Mouse (Mus musculus): ENCODE measurements around the gene Bscl2.
"Not testable (repeated sequence)": the region's sequence is repeated elsewhere in the genome, so short reads cannot be mapped to it uniquely, and the experiment has no call there.

Bscl2 gene

DNA sequence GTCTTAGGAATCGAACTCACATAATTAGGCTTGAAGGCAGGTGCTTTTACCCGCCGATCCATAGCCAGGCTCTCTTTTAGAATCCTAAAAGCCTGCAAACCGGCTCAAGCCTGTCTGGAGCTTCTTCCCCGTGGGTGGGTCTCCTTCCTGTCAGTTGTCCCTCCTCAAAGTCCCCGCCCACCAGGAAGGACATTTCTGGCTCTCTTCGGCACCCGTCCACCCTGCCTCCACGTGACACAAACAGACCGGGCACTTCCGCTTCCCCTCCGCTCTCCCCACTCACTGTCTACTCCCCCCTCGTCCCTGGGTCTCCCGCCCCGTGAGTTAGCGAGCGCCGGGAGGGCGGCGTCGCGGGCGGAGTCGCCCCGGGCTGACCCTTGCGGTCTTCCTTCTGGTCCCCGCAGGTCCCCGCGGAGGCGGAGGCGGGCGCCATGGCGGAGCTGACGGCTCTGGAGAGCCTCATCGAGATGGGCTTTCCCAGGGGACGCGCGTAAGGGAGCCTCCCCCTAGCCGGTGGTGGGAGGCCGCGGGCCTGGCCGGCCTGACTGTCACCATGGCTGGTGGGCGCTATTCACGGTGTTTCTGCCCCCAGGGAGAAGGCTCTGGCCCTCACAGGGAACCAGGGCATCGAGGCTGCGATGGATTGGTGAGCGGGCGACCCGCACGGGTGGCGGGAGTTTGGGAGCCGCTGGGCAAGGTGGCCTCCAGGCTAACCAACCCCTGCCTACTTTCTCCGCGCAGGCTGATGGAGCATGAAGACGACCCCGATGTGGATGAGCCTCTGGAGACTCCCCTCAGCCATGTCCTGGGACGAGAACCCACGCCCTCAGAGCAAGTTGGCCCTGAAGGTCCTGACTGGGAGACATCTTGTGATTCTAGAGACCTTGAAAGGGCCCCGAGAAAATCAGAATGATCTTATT, 34.3 kb downstream of the Bscl2 start, which contains the start of gene Ubxn1:
Gene Ubxn1 (plus strand): TSS at position 230 of the 920 bp plus-strand sequence.
- DNase-seq (ENCODE audit: low spot score in 2 of 2): peak; percentile 95 to 98

DNA sequence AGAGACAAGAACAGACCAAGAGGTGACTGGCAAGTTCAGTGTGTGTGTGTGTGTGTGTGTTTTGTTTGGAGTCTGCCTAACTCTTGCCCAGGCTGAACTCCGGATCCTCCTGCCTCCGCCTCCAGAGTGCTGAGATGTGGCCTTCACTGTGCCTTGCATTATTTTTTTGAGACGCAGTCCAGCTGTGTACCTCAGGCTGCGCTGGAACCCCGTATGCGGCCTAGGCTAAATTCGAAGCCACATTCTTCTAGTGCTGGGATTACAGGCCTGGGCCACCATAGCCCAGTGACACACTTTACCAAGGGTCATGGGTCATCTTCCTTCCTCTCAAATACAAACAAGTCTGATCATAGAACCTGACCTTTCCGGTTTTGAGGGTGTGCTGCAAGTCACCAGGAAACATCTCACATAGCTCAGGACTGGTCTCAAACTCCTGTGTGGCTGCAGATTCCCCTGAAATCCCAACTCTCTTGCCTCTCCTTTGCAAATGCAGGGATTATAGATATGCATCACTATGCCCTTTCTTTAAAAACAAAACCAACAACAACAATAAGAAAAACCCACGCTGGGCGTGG, 35.1 kb downstream of the Bscl2 start:
- DNase-seq (ENCODE audit: low spot score in 2 of 2): no peak

DNA sequence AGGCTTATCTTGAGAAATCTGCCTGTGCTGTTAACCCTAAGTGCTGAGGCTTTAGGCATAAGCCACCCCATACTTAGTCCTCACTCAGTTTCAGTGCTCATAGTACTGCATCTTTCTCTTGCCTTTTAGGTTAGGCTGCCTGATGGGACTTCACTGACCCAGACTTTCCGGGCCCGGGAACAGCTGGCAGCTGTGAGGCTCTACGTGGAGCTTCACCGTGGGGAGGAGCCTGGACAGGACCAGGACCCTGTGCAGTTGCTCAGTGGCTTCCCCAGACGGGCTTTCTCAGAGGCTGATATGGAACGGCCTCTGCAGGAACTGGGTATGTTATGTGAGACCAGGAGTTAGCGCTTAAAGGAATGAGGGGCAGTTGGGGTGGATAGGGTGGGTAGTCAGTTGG, 37.8 kb downstream of the Bscl2 start:
- no peak for DNase-seq (ENCODE audit: low spot score in 2 of 2)

DNA sequence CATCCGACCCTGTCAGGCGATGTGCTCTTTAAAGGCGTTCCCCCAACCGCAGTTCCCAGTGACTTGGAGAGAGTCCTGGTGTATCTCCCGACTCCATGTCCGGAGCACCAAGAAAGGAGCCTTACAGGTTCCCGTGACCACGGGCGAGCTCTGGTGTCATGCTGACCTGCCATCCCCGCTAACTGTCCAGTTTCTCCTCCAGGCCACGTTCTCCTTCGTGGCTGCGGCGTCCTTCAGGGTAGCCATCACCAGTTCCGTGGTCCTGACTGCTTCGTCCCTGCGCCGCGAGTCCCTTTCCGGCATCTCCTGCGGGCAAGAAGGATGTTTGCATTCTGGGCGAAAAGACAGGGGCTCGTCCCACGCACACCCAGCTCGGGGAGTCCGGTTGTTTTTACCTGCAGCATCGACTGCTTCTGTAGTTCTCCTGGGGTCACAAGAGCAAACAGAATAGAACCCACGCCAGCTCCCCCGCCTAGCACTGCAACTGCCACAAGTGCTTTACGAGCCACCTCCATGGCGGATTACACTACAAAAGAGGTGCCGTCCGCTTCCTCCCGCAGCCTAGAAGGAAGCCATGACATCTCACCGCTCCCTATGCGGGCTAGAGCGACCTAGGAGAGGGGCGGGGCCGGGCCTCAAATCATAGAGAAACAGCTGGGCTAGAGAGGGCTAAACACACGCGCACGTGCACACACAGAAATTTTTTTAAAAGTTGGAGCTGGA, 43.2 kb downstream of the Bscl2 start, which contains the start of gene Uqcc3:
Gene Uqcc3 (minus strand): TSS at position 613 of the 723 bp plus-strand sequence.
- DNase-seq (ENCODE audit: low spot score in 2 of 2): peak; percentile 77 to 82

DNA sequence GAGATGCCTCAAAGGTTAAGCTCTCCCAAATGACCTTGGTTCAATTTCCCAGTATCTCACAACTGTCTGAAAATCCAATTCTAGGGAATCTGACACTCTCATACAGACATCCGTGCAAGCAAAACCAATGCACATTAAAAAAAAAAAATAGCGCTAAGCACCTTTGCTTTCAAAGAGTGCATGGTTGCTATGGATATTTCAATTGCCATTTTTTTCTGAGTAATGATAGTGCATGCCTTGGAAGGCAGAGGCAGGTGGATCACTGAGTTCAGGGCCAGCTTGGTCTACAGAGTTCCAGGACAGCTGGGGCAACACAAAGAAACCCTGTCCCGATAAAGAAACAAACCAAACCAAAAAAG, 43.7 kb downstream of the Bscl2 start:
- DNase-seq (ENCODE audit: low spot score in 2 of 2): no peak

DNA sequence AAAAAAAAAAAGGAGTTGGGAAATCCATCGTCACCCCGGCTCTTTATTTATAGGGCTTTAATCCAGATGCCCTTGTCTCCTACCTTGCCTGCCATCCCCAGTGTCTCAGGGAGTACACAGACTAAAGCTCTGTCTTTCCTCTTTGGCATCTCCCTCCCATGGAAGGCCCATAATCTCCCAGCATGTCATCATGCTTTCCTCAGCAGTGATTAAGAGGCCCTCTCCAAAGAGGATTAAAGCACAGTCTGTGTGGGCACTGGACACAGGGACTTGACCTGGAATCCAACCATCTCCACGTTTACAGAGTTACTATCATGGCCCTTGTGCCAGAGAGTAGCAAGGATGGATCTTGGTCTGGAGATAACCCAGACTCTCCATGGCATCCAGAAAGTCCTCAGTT, 46.3 kb downstream of the Bscl2 start, which contains the start of the genes Lbhd1 and Gm49403:
Gene Lbhd1 (plus strand): TSS at position 117 of the 400 bp plus-strand sequence.
Gene Gm49403 (plus strand): TSS at position 315 of the 400 bp plus-strand sequence.
- no peak for DNase-seq (ENCODE audit: low spot score in 2 of 2)

DNA sequence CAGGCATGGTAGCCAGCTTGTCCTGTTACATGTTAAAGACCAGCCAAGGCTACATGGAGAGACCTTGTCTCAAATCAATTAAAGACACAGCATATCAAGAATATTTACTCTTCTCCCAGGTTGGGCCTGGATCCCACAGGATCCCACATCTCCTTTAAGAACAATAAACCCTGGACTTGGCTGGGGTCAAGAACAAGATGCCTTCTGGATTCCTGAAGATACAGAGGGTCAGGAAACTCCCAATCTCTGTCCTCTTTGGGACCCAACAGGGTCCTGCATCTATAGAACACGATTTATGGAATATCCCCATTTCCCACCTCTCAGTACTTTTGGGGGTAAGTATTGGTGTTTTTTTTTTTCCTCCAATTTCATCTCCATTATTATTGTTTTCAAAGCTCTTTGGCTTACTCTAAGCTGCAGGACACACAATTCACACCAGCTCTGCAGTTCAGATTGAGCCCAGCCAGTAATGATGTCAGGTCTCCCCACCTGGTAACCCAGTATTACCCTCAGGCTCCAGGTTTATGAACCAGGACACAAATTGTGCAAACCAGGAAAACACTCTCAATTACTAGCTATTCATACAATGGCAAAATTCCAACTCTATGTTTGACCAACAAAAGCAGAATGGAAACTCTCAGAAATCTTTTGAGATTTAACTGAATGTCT, 49.8 kb downstream of the Bscl2 start:
- no peak for DNase-seq (ENCODE audit: low spot score in 2 of 2)

DNA sequence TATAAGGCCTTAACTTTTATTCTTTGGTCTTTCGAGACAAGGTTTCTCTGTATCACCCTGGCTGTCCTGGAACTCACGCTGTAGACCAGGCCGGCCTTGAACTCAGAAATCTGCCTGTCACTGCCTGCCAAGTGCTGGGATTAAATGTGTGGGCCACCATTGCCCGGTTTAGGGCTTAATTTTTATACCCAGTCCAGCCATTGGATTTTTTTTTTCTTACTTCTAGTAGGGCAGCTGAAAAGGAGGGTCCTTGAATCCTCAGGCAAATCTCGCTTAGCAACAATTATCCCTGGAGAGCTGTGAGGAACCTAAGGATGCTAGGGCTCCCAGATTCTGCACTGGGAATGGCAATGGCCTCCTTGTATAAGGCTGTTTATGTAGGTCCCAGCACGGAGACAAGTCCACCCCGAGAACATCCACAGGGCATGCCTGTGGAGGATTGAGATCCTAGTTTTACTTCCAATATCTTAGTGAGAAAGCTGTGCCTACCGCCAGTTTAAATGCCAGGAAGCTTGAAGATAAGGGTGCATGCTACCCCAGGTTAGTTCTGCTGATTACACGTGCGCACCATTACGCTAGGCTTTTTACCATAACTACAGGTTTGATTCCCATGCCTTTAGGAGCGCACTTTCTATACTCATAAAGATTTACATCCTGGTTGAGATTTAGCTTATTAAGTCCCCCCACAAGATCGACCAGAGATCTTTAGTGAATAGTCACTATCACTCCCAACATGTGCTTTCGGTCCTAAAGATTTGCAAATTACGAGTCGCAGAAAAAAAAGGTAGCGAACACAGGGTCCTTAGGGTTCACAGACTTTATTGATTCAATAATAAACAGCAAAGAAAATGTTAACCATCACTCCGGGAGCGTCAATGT, 50.6 kb downstream of the Bscl2 start:
- DNase-seq (ENCODE audit: low spot score in 2 of 2): no peak

DNA sequence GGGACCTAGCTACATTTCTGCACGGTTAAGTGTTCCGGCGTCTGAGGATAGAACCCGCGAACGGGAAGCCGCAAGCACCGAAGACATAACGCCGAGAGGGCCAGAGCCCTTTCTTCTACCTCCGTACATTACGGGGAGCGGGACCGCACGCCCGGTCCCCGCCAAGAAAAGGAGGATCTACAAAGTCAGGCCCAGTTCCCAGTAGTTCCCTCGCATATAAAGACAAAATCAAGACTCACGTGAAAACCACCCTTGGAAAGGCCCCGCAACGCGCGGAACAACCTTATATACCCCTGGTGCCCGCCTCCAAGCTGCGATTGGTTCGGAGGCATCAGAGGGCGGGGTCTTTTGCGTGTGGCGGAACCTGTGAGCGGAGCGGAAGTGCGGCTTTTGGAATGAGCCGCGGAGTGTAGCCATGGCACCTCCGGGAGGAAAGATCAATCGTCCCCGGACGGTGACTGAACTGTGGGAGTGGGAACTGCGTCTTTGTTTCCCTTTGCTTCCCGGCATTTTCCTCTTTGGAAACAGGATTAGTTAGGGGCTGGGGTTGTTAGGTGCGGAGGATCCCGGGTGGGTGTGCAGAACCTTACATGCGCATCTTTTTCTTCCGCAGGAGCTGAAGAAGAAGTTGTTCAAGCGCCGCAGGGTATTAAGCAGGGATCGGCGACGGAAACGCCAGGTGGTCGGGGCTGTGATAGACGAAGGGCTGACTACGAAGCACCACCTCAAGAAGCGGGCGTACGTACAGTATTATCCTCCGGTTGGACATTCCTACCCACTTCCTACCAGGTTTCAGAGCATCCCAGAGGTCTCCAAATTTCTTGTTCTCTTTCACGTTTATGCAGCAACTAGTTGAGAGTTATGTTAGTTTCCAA, 51.5 kb downstream of the Bscl2 start, which contains the start of the genes 1810009A15Rik and Gm49416:
Gene 1810009A15Rik (plus strand): TSS at position 343 of the 875 bp plus-strand sequence.
Gene Gm49416 (plus strand): TSS at position 416 of the 875 bp plus-strand sequence.
- peak; percentile 85 to 92 for DNase-seq (ENCODE audit: low spot score in 2 of 2)

DNA sequence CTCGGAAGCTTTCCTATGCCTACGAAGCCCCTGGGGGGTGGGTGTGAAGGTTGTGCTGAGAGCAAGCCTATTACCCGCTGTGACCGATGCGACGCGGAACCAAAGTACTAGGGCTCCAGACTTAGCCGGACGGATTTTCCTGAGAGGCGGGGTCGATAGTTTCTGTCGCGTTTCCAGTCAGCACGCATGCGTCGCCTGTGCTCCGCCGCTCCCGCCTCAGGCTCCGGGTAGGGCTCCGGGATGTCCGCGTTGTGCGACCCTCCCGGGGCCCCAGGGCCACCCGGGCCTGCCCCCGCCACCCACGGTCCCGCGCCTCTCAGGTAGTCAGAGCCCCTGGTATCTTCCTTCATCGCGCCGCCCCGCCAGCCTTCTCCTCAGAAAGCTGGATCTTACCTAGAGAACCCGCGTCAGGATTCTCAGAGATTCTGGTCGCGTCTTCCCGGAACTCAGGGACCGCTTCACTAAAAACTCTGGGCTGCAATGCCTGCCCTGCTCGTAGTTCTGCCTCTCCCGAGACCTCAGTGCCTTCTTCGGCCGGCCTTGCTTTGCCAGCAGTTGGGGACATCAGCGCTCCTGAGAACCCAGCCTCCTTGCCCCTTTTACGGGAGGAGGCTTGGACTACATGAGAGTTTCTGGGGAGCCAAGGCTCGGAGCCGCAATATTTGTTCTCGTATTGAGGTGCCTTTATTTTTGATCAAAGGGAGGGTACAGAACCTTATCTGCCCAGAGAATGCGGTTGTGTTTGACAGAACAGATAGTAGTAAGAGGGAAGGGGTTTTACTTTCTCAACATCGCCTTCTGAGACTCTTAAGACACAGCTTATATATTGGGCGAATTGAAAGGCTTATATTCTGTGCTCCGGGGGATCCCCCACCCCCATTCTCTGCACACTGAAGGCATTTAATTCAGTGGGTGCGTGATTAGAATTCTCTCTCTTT, 55.8 kb downstream of the Bscl2 start, which contains the start of gene Ints5:
Gene Ints5 (plus strand): TSS at position 177 of the 938 bp plus-strand sequence.
- DNase-seq (ENCODE audit: low spot score in 2 of 2): peak; percentile 63 to 83

DNA sequence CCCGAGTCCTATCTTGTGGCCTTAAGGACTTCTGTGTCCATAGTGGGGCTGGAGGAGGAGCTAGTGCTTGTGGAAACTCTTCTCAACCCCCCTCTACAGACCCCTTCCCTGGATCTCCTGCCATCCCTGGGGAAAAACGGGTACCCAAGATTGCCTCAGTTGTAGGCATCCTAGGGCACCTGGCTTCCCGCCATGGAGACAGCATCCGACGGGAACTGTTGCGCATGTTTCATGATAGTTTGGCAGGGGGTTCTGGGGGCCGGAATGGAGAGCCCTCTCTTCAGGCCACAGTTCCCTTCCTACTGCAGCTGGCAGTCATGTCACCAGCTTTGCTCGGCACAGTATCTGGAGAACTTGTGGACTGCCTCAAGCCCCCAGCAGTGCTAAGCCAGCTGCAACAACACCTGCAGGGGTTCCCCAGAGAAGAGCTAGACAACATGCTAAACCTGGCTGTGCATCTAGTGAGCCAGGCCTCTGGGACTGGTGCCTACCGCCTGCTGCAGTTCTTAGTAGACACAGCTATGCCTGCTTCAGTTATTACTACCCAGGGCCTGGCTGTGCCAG, 58.2 kb downstream of the Bscl2 start:
- DNase-seq (ENCODE audit: low spot score in 2 of 2): no peak

DNA sequence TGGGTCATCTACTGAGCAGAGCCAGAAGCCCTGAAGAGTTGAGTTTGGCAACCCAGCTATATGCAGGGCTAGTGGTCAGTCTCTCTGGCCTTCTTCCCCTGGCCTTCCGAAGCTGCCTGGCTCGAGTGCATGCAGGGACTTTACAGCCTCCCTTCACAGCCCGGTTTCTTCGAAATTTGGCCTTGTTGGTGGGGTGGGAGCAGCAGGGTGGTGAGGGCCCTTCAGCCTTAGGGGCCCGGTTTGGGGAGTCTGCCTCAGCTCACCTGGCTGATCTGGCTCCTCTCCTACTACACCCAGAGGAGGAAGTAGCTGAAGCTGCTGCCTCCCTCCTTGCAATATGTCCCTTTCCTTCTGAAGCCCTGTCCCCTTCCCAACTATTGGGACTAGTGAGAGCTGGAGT, 59.0 kb downstream of the Bscl2 start:
- DNase-seq (ENCODE audit: low spot score in 2 of 2): not testable (repeated sequence)

DNA sequence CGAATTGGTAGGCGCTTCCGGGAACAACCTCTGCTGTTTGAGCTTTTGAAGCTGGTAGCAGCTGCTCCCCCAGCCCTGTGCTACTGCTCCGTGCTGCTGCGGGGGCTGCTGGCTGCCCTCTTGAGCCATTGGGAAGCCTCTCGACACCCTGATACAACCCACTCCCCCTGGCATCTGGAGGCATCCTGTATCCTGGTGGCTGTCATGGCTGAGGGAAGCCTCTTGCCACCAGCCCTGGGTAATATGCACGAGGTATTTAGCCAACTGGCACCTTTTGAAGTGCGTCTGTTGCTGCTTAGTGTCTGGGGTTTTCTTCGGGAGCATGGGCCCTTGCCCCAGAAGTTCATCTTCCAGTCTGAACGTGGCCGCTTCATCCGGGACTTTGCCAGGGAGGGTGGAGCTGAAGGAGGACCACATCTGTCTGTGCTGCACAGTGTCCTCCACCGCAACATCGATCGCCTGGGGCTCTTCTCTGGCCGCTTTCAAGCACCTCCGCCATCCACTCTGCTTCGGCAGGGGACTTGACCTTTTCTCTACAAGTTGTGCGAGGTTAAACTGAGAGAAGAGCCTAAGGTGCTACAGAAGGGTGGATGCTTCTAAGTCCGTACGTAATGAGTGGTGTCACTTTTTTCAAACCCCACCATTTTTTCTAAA, 60.1 kb downstream of the Bscl2 start:
- not testable (repeated sequence) for DNase-seq (ENCODE audit: low spot score in 2 of 2)

DNA sequence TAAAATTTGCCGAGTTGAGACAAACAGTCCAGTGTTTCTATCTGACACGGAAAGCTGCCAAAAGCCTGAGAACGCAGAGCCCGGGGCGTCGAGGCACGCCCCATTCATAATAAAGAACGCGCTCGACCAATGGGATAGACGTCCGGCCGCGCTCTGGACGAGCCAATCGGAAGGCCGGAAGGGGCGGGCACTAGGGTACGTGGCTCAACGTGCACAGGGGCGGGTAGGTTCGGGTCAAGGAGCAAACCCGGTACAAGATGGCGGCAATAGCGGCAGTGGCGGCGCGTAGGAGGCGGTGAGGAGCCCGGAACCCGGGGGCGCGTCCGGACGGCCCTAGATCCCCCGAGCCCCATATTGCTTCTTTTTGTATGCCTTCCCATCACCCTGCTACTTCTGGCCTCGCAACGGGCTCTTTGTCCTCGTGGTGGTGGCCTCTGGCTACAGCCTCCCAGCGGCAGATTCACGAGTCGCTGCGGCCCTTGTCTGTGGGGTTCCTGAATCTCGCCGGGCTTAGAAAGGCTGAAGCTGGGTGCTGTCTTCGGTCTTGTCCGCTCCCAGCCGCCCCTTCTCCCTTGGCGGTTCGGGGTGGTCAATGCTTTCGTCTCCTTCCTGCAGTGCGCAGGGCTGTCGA, 60.7 kb downstream of the Bscl2 start, which contains the start of gene Ganab:
Gene Ganab (plus strand): TSS at position 207 of the 631 bp plus-strand sequence.
- DNase-seq (ENCODE audit: low spot score in 2 of 2): peak; percentile 86 to 96
